Comparison of ENCODE assay signal across 8 mouse cellular contexts in genomic region chr2:104815561-104816370, GRCm38 (mm10). TPM values are rescaled to one million over a fixed set of nuclear protein-coding genes. Genes with fewer than 3 reads are reported as not detected.
DNase-seq lines count a peak whose midpoint lies in the region; ATAC-seq lines count a peak whose summit lies in the region.

No protein-coding gene starts in this region.

- no peaks in the 10 kb centered on the region for H3K9me3 ChIP-seq in embryonic facial prominence, embryonic 10.5 days
- H3K9me3 ChIP-seq in heart, embryonic 12.5 days (replicated peaks): no peaks in the 10 kb centered on the region
- H3K9me3 ChIP-seq in kidney, embryonic 15.5 days (replicated peaks): no peaks in the 10 kb centered on the region
- no peaks in the 10 kb centered on the region for H3K9me3 ChIP-seq in liver, embryonic 15.5 days (replicated peaks)
- no peaks in the 10 kb centered on the region for H3K9me3 ChIP-seq in neural tube, embryonic 11.5 days (ENCODE audit: control insufficient read depth, low read length)

- H3K36me3 ChIP-seq in embryonic facial prominence, embryonic 10.5 days (replicated peaks): no peaks in the 10 kb centered on the region
- H3K36me3 ChIP-seq in heart, embryonic 12.5 days: no peaks in the 10 kb centered on the region
- H3K36me3 ChIP-seq in kidney, embryonic 15.5 days: no peaks in the 10 kb centered on the region
- no peaks in the 10 kb centered on the region for H3K36me3 ChIP-seq in liver, embryonic 15.5 days (replicated peaks)
- H3K36me3 ChIP-seq in neural tube, embryonic 11.5 days (ENCODE audit: control insufficient read depth, insufficient read depth, low read length): no peaks in the 10 kb centered on the region

- DNase-seq in CD4-positive helper T cell, adult 2 months (ENCODE audit: low read depth, low spot score): peak; percentile 38
- peak; percentile 68 for DNase-seq in R1 (ENCODE audit: low read depth, low spot score)
- DNase-seq in embryonic facial prominence, embryonic 10.5 days (ENCODE audit: low spot score): peak; percentile 71
- peak; percentile 65 for DNase-seq in neural tube, embryonic 11.5 days (ENCODE audit: low spot score)
- peak; percentile 38 for DNase-seq in urinary bladder, adult 2 months (ENCODE audit: low spot score)

- peak overlapping the region; percentile 100 for H3K27ac ChIP-seq in embryonic facial prominence, embryonic 10.5 days (replicated peaks)
- peak overlapping the region; percentile 98 for H3K27ac ChIP-seq in heart, embryonic 12.5 days (ENCODE audit: poor library complexity, severe bottlenecking)
- peak overlapping the region; percentile 99 for H3K27ac ChIP-seq in kidney, embryonic 15.5 days
- H3K27ac ChIP-seq in liver, embryonic 15.5 days (replicated peaks): peak overlapping the region; percentile 91
- H3K27ac ChIP-seq in neural tube, embryonic 11.5 days (ENCODE audit: low read depth, low read length): peak overlapping the region; percentile 96

- peak overlapping the region; percentile 85 for H3K4me2 ChIP-seq in heart, embryonic 12.5 days
- H3K4me2 ChIP-seq in kidney, embryonic 15.5 days: peak overlapping the region; percentile 67
- peak overlapping the region; percentile 98 for H3K4me2 ChIP-seq in liver, embryonic 15.5 days
- peak overlapping the region; percentile 59 for H3K4me2 ChIP-seq in neural tube, embryonic 11.5 days (ENCODE audit: low read depth)

- peaks cover 25% of the 10 kb centered on the region for H3K4me1 ChIP-seq in embryonic facial prominence, embryonic 10.5 days
- H3K4me1 ChIP-seq in heart, embryonic 12.5 days (replicated peaks): peaks cover 14% of the 10 kb centered on the region
- H3K4me1 ChIP-seq in kidney, embryonic 15.5 days: peaks cover 27% of the 10 kb centered on the region
- H3K4me1 ChIP-seq in liver, embryonic 15.5 days (replicated peaks): peaks cover 36% of the 10 kb centered on the region
- H3K4me1 ChIP-seq in neural tube, embryonic 11.5 days (ENCODE audit: control insufficient read depth, insufficient read depth, low read length): peaks cover 4% of the 10 kb centered on the region

- WGBS in embryonic facial prominence, embryonic 10.5 days: under 1% methylated on average over 33 of the region's 33 CpGs
- WGBS in heart, embryonic 12.5 days: under 1% methylated on average over 33 of the region's 33 CpGs
- under 1% methylated on average over 31 of the region's 33 CpGs for WGBS in kidney, embryonic 15.5 days
- under 1% methylated on average over 33 of the region's 33 CpGs for WGBS in liver, embryonic 15.5 days (ENCODE audit: insufficient replicate concordance)
- under 1% methylated on average over 33 of the region's 33 CpGs for WGBS in neural tube, embryonic 11.5 days

- H3K4me3 ChIP-seq in embryonic facial prominence, embryonic 10.5 days: peak overlapping the region; percentile 99
- H3K4me3 ChIP-seq in heart, embryonic 12.5 days: peak overlapping the region; percentile 90
- H3K4me3 ChIP-seq in kidney, embryonic 15.5 days (replicated peaks): peak overlapping the region; percentile 96
- peak overlapping the region; percentile 81 for H3K4me3 ChIP-seq in liver, embryonic 15.5 days (replicated peaks)
- H3K4me3 ChIP-seq in neural tube, embryonic 11.5 days (ENCODE audit: low read depth, low read length): peak overlapping the region; percentile 84

- peak overlapping the region; percentile 98 for H3K9ac ChIP-seq in heart, embryonic 12.5 days
- peak overlapping the region; percentile 99 for H3K9ac ChIP-seq in kidney, embryonic 15.5 days
- H3K9ac ChIP-seq in liver, embryonic 15.5 days: peak overlapping the region; percentile 85
- H3K9ac ChIP-seq in neural tube, embryonic 11.5 days (ENCODE audit: low read length): peak overlapping the region; percentile 98

- H3K27me3 ChIP-seq in embryonic facial prominence, embryonic 10.5 days (replicated peaks; ENCODE audit: low read depth, poor library complexity, severe bottlenecking): no peaks in the 10 kb centered on the region
- H3K27me3 ChIP-seq in heart, embryonic 12.5 days (replicated peaks): no peaks in the 10 kb centered on the region
- H3K27me3 ChIP-seq in kidney, embryonic 15.5 days: no peaks in the 10 kb centered on the region
- H3K27me3 ChIP-seq in liver, embryonic 15.5 days: no peaks in the 10 kb centered on the region
- H3K27me3 ChIP-seq in neural tube, embryonic 11.5 days (ENCODE audit: control insufficient read depth, insufficient read depth, low read length): no peaks in the 10 kb centered on the region

- ATAC-seq in heart, embryonic 12.5 days (ENCODE audit: insufficient number of reproducible peaks, low FRiP score): peak; percentile 45
- peak; percentile 30 for ATAC-seq in kidney, embryonic 15.5 days (replicated peaks; ENCODE audit: low FRiP score)
- ATAC-seq in liver, embryonic 15.5 days (ENCODE audit: insufficient read depth): peak; percentile 17; the same call in 1 of the 2 replicates
- ATAC-seq in neural tube, embryonic 11.5 days (ENCODE audit: insufficient read depth, low FRiP score, low TSS enrichment): peak; percentile 23

RNA-seq across cellular contexts. Expression of gene Qser1, which starts 0.8 kb away (rescaled TPM):
- polyA plus RNA-seq in embryonic facial prominence, embryonic 10.5 days (2016; fragmentation: Nextera tagmentation; extraction: Ambion mirVana): 12.2 and 12.6 TPM in 2 replicates
- 9.6 TPM in 2 replicates for polyA plus RNA-seq in heart, embryonic 12.5 days (2016; fragmentation: Nextera tagmentation; extraction: Ambion mirVana)
- 10.4 and 10.8 TPM in 2 replicates for polyA plus RNA-seq in kidney, embryonic 15.5 days (2015; fragmentation: Nextera tagmentation; extraction: Ambion mirVana)
- 1.6 TPM in 2 replicates for polyA plus RNA-seq in liver, embryonic 15.5 days (2015; fragmentation: Nextera tagmentation; extraction: Ambion mirVana)
- polyA plus RNA-seq in neural tube, embryonic 11.5 days (2014; fragmentation: Nextera tagmentation; extraction: Ambion mirVana): 13.9 and 14.8 TPM in 2 replicates
- 8.1 and 10.3 TPM in 2 replicates for polyA plus RNA-seq in urinary bladder, adult 2 months (2012; rRNA removed)

RNA-seq across cellular contexts. Expression of gene Prrg4, which starts 33.9 kb away (rescaled TPM):
- polyA plus RNA-seq in embryonic facial prominence, embryonic 10.5 days (2016; fragmentation: Nextera tagmentation; extraction: Ambion mirVana): 1.2 and 1.4 TPM in 2 replicates
- polyA plus RNA-seq in heart, embryonic 12.5 days (2016; fragmentation: Nextera tagmentation; extraction: Ambion mirVana): 1.1 TPM in 2 replicates
- polyA plus RNA-seq in kidney, embryonic 15.5 days (2015; fragmentation: Nextera tagmentation; extraction: Ambion mirVana): 2.0 and 2.6 TPM in 2 replicates
- polyA plus RNA-seq in liver, embryonic 15.5 days (2015; fragmentation: Nextera tagmentation; extraction: Ambion mirVana): 0.36 and 0.38 TPM in 2 replicates
- 0.17 and 0.43 TPM in 2 replicates for polyA plus RNA-seq in neural tube, embryonic 11.5 days (2014; fragmentation: Nextera tagmentation; extraction: Ambion mirVana)
- polyA plus RNA-seq in urinary bladder, adult 2 months (2012; rRNA removed): 5.0 and 5.5 TPM in 2 replicates

RNA-seq across cellular contexts. Expression of gene Ccdc73, which starts 51.8 kb away (rescaled TPM):
- polyA plus RNA-seq in embryonic facial prominence, embryonic 10.5 days (2016; fragmentation: Nextera tagmentation; extraction: Ambion mirVana): 3.3 and 6.3 TPM in 2 replicates
- polyA plus RNA-seq in heart, embryonic 12.5 days (2016; fragmentation: Nextera tagmentation; extraction: Ambion mirVana): 7.2 and 9.7 TPM in 2 replicates
- 6.4 and 7.7 TPM in 2 replicates for polyA plus RNA-seq in kidney, embryonic 15.5 days (2015; fragmentation: Nextera tagmentation; extraction: Ambion mirVana)
- 1.6 and 1.7 TPM in 2 replicates for polyA plus RNA-seq in liver, embryonic 15.5 days (2015; fragmentation: Nextera tagmentation; extraction: Ambion mirVana)
- 7.1 and 7.7 TPM in 2 replicates for polyA plus RNA-seq in neural tube, embryonic 11.5 days (2014; fragmentation: Nextera tagmentation; extraction: Ambion mirVana)
- polyA plus RNA-seq in urinary bladder, adult 2 months (2012; rRNA removed): 13.0 and 13.1 TPM in 2 replicates

Comparison
In these comparisons a context has a peak if more than half of its experiments do, and no peak if none do; other contexts are left out.
1. Peak in every context shown above with its lines: DNase-seq, ATAC-seq, H3K4me3 ChIP-seq and H3K27ac ChIP-seq.